Mouse (Mus musculus): ENCODE results near the gene Gfap.
A peak's percentile ranks its signal among the peaks of the same experiment; 100 is the strongest.

The Gfap gene

DNA sequence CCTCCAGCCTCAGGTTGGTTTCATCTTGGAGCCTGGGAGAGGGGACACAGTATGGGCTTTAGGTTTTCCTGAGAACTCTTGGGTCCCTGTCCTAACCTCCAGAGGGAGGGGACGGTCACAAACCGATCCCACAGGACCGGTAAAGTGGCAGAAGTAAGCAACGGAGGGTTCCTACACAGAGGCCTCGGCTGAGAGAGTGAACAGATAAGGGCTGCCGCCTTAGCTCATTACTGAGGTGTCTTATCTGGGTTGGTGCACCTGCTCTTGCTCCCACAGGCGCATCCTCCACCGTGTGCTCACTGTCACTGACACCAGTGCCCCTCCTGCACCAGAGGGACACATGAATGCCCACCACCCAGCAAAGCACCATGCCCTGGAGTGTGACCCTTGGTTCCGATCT lies 4.9 kb downstream of the Gfap start:
- no peak for DNase-seq

DNA sequence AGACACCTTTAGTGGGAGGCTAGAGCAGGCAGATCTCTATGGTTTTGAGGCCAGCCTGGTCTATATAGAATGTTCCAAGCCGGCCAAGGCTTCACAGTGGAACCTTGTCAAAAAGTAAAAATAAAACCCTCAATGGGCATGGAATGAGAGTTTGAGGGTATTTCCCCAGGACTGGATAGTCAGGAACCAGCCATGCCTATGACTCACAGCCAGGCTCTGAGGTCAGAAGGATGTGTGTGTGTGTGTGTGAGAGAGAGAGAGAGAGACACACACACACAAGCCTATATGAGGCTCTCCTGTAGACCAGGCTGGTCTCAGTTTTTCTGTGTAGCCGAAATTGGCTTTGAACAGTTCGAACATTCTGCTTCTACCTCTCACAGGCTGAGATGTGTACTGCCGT lies 6.0 kb downstream of the Gfap start:
- no peak for DNase-seq

DNA sequence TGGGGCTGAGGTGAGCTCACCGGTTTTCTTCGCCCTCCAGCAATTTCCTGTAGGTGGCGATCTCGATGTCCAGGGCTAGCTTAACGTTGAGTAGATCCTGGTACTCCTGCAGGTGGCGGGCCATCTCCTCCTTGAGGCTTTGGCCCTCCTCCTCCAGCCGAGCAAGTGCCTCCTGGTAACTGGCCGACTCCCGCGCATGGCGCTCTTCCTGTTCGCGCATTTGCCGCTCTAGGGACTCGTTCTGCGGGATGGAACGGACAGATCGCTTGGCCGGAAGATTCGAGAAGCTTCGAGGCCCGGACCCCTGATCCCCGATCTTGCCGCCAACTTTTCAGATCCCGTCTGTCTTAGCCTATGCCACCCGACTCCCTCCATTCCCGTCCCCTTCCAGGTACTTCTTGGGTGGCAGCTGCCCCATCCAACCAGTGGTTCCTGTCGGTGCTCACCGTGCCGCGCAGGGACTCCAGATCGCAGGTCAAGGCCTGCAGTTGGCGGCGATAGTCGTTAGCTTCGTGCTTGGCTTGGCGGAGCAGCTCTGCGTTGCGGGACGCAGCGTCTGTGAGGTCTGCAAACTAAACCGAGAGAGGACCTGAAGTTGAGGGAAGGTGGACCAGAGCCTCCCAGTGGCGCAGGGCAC lies 7.6 kb downstream of the Gfap start:
- peak; percentile 87 for DNase-seq

DNA sequence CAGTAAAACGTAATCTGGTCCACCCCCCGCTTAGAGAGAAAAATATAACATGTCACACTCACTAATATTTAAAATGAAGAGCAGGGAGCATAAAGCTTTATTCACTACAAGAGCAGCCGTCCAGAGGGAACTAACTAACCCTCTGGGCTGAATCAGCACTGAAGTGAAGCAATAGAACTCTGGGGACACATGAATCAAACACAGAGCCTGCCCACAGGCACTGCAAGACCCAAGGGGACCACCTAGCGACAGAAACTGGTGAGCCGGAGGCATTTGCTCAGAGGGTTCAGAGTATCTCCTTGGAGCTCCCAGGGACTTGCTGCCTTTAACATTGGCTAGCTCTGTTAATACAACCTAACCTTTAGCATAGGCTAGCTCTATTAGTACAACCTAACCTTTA lies 10.6 kb downstream of the Gfap start:
- DNase-seq: no peak

DNA sequence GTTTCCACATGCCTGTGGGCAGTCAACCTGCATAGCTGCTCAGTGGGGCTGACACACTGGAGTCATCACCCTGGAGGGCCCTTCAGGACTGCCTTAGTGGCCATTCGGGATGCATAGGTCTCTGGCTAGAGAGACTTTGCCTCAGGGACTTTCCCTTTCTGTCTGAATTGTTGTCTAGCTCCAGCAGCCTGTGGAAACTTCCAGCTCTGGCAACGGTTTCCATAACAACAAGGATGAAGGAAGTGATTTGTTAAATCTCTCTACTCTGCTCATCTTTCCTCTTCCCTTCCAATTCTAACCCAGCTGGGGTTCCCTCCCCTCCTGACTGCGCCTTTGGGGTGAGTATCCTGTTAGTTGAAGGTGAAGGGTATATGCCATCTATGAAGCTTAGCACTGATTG lies 12.6 kb downstream of the Gfap start:
- DNase-seq: no peak

DNA sequence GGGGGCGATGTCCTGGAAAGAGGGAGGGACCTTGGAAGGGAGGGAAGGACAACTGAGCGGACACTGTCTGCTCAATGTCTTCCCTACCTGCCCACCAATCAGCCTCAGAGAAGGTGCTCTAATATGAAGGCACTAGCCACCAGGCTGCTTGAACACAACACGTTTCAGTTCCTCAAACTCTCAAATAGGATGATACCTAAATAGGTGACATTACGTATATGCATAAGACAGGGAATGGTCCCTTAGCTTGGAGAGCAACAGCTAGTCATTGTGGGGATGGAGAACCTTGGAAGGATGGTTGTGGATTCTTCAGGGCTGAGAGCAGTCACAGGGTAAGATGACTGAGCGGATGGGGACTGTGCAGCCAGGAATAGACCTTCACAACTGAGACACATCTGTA lies 13.3 kb downstream of the Gfap start:
- no peak for DNase-seq

DNA sequence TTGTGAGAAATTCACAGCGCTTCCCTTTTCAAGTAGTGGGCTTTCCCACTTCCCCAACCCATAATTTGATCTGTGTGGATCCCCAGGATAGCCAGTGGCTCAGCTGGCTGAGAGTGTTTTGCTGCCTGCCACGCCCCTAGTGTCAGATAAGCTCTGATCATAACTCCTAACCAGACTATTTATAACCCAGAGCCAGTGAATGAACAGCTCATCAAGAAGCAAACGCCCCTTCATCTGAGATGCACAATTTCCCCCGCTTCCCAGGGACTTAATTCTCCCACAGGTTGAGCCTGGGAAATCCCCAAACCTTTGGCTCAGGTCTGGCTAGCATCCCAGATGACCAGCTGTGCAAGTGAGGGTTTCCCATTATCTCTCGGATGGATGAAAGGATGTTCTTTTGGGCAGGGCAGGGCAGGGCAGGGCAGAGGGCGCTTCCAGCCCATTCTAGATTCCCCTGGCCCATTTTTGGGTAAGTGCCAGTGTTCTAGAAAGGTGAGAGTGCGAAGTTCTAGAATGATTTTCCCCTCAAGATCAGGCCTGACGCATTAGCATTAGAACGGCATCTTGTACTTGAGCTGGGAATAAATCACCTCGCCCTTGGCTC lies 16.0 kb downstream of the Gfap start, which contains the start of gene Fam187a:
Fam187a (plus strand) TSS at position 554 of the 604 bp plus-strand sequence.
- DNase-seq: no peak

DNA sequence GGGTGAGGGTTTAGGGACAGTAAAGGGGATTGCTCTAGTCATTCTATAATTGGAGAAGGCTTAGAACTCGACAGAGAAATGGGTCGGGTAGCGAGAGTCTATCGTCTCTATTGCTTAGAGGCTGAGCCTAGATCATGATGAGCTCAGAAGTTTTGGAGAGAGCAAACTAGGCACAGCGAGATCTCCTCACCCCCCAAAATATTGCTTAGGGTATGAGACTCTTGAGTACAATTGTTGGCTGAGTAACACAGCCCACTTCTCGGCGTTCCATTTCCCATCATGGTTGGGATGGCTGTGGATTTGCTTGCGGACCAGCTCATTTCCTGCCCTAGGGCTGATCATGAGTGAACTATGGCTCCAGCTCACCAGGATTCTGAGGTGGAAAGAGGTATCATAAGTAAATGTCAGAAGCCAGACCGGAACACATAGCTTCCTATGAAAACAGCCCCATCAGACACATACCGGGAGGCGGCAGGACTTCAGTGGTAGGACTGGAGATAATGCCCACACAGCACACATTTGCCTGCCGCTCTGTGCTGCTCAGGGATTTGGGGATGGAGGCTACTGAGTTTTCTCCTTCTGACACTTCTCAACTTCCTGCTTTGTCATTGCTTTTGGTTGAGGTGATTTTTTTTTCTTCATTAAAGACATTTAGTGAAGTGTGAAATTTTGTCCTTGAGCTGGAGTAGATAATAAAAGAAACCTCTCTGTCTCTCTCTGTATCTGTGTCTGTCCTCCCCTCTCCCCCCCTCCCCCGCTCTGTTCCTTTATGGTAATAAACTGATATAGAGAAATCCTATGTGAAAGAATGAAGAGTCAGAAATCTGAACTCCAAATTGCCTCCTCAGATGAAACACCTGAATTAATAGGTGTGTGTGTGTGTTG lies 19.2 kb downstream of the Gfap start:
- DNase-seq: no peak

DNA sequence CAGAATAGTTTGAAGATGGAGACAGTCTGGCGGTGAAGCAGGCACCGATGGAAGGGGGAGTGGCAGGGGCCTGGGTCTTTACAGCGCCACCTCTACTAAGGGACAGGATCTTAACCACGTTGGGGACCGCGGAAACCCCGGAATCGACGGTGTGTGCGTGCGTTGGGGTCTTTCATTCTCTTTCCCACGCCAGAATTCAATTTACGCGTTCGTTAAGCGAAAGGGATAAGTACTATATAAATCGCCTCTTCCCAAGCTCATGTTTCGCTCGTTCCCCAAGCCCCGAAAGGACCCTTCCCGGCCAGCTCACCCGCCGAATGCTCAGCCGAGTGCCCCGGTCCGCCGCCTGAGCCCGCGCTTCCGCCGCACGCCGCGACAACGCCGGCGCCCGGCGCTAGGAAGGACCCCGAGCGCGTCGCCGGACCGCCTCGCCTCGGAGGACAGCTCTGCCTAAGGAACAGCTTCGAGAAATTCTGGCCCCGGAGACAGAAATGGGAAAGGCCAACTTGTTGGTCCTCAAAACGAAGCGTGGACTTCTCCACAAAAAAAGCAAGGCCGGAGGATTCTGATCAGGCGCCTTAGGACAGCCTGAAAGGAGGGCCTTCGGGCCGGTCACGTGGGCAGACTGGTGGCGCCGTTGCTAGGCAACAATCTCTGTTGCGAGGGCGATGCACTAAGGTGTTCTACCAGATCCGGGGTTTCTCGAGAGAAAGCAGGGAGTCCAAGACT lies 20.0 kb downstream of the Gfap start, which contains the start of the genes Eftud2 and Ccdc103:
Eftud2 (minus strand) TSS at position 401 of the 729 bp plus-strand sequence.
Ccdc103 (plus strand) TSS at position 620 of the 729 bp plus-strand sequence.
- peak; percentile 95 for DNase-seq

DNA sequence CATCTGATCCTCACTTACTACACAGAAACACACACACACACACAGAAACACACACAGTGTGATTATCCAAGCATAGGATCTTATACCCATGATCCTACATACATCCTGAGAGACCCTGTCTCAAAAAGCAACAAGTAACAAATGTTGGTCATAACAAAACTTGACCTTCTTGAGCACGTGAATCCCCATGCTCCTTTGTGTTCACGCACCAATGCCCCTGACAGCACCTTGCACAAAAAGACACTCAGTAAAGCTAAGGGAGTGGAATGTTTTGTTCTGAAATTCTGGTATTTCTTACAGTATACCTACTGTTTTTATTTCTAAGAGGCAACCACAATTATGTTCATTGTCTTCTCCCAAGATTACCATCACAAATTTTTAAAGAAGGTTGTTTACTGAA lies 21.2 kb downstream of the Gfap start:
- no peak for DNase-seq

DNA sequence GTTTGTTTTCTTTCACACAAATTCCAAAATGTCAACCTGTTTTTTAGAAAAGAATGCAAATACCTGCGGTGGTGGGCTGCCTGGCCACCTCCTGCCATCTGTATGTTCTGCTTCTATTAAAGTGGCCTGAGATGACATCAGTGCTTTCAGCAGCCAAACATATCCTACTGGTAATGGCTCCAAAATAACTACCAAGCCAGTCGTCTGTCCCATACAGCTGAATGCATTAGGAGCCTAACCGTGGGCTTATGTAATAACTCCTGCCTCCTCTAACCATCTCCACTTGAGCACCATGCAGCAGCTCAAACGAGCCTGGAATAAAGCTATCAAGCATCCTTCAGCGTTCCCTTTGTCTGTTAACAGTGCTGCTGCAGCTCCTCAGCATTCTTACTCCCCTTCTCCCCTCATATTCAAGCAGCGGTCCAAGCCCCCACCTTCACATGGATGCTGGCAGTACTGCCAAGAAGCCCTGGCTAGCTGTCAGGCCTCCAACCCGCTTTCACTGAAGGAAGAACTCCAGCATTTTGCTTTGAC lies 25.8 kb downstream of the Gfap start:
- no peak for DNase-seq

DNA sequence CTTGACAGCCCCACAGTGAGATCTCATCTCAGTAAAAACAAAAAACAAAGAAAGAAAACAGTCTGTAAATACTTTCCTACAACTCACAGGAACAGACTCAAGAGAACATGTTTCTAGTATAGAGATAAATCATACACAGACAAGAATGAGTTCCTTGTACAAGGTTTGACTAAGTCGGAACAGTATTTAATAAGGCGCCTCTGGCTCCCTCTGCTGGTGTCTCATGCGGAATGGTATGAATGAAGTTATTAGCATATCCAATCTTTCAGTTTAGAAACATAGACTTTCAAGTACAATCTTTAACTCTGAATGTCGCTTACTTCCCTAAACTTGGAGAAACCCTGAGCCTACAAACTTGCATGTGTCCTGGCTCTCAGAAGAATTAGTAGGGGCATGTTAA lies 36.4 kb downstream of the Gfap start:
- DNase-seq: peak; percentile 88

DNA sequence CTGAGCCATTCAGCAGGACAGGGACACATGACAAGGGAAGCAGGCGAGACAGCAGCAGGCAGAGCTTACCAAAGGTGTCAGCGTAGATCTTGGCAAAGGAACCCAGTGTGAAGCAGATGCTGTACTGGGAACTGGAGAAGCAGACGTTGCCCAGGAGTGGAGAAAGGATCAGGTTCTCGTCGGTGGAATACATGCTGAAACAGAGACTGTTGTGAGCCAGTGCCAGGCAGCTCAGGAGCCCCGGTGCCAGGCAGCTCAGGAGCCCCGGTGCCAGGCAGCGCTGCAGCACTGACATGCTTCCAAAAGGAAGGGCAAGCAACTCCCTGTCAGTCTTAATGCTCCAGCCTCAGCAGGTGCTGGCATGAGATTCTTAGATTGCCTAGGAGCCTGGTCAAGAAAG lies 40.8 kb downstream of the Gfap start:
- DNase-seq: no peak

DNA sequence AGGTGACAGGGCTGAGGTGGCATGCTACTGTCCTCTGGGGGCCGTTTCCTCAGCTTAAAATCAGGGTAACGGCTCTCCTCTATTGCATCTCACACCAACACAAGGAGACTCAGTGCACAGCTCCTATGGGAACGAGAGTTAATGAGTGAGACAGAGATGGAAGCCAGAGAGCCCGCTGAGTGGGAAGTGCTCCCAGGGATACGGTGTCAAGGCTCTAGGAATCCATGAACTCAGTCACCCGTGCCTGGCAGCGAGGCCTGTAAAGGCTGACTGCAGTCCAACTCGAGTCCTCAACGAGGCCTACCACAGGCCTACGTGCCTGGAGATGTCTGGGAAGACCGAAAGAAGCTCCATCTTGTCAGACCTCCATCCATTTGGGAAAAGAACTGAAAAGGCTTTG lies 41.8 kb downstream of the Gfap start:
- DNase-seq: no peak

DNA sequence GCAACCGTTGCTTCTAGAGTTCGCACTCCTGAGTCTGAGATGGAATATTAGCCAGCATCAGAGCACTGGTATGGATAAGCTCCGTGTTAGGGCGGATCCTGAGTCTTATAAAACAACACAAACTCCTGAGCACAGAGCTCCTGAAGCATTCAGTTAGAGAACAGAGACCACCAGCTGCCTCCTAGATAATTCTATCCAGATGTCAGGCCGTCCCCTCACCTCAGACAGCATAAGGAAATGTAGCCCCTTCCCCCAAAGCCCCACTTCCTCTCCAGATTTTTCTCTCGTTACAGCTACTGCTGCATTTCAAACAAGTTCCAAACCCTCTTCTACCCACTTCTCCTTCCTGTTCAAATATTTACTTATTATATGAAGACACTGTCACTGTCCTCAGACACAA lies 44.8 kb downstream of the Gfap start:
- peak; percentile 56 for DNase-seq

DNA sequence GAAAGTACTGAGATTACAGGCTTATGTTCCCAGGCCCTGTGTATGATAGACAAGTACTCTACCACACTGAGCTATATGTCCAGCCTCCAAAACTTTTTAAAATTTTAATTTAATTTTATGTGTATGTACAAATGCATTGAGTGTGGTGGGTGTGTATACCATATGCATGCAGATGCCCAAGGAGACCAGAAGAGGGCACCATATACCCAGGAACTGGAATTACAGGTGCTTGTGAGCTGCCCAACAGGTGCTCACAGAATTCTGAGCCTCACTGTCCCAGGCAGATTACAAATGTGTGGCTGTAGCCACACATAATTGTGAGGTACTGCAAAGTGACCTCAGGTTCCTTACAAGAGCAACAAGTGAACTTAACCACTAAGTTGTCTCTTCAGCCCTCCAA lies 47.0 kb downstream of the Gfap start:
- no peak for DNase-seq

DNA sequence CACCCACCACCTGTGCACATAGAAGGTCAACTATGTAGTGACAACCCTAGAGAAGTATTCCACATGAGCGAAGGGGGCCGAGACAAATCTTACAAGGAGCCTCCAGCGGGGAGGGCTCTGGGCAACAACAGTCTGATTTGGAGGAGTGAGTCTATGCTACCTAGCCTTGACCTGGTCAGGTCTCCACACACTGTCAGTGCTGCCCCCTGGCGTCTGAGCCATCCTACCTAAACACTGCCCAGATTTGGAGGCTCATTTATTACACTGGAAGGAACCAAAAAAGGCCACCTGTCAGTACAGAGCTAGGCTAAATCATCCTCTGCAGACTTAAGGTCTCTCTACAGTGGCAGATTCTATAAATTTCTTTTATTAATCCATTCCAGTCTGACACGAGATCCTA lies 48.8 kb downstream of the Gfap start:
- DNase-seq: peak; percentile 70

DNA sequence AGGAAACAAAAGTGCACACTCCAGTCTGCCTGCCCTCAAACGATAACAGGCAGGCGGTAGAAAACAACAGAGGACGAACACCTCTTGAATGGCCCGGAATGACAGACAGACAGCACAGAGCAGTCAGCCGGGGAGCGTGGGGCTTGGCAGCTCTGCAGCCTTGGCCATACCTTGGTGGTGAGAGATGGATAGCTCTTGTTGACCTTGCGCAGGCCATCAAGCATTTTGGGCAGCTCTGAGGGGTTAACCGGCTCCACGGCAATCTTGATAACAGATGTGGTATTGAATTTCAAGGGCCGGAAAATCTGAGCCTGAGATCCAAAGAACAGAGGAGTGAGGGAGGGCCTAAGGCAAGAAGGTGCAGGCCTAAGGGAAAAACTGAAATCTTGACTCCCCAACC lies 54.8 kb downstream of the Gfap start:
- DNase-seq: no peak

DNA sequence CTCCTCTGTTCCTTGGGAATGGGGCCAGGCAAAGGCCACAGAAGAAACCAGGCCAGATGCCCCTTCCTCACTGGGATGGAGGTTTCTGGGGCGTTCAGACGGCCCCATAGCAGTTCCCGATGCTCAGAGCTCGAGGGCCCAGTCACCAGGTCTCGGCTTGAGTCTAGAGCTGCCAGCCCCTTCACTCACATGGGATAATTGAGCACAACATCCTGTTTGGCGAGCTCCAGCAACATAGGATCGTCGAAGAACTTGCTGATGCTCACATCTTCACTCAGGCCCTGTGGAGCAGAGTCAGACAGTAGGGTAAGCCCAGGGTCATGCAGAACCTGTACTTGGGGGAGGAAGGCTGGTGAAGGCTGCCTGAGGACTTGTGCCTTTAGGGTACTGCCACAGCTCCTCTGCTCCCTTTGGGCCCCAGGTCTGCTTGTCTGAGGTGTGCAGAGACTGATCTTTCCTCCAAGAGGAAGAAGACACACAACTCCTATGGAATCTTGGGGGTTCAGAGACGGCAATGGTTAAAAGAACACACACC lies 62.0 kb downstream of the Gfap start:
- no peak for DNase-seq

DNA sequence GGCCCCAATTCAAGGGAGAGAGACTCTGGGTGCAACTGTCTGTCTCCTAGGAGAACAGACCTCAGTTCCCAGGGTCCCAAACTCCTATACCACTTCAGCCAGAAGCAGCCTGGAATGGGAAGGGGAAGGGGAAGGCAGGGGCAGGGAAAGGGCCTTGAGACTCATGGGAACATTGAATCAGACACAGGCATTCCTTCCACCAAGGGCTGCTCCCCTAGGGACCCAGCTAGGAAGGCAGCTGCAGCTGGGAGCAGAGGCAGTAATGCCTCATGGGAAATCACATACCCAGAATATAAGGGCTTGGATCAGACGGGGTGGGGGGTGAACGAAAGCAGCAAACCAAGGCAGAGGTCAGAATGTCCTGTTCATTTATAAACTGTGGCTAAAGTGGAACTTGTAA lies 62.6 kb downstream of the Gfap start:
- no peak for DNase-seq

DNA sequence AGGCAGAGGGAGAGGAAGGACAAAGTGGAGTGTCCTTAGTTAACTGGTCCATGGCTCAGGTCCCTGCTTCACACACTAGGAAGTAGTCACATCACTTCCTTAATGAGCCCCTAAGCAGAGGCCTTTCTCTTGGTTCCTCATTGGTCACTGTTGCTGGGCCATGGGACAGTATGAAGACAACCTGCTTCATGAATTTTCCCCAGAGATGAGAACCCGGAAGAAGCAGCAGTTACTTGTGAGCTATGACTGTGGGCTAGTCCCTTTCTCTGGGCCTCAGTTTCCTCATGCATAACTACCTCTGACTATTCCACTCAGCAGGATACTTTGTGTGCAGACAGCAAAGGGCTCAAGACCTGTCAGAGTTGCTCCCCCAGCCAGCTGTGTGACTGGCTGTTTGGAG lies 63.3 kb downstream of the Gfap start:
- DNase-seq: no peak
